Mouse (Mus musculus) spleen, adult 2 months (tissue): ENCODE results near the gene Ube4b. TPM values are rescaled to one million over a fixed set of nuclear protein-coding genes. Genes with fewer than 3 reads are reported as not detected.

Source experiments
- DNase-seq, 2 experiments: peaks; one replicate each; pipeline versions ENCODE4 v3.0.0 to v3.0.0-alpha.2; 2012 to 2021; ENCODE audit warnings: low spot score in 2 of 2, low read depth in 1 of 2
- H3K27ac ChIP-seq: fragments of 200-500 bp; 2 replicates; pipeline ENCODE4 v1.5.1; 2012; ENCODE audit warnings: low read length, inconsistent platforms; ENCODE audit not compliant: insufficient read depth
- H3K27me3 ChIP-seq: fragments of 200-500 bp; 2 replicates; pipeline ENCODE4 v1.6.1; 2012; ENCODE audit warnings: mild to moderate bottlenecking, moderate library complexity, low read length, inconsistent platforms; ENCODE audit not compliant: control insufficient read depth, insufficient read depth
- H3K36me3 ChIP-seq: fragments of 200-500 bp; 2 replicates; pipeline ENCODE4 v1.6.1; 2012; ENCODE audit warnings: mild to moderate bottlenecking, low read length, inconsistent platforms; ENCODE audit not compliant: control insufficient read depth, insufficient read depth
- H3K4me1 ChIP-seq: fragments of 200-500 bp; 2 replicates; pipeline ENCODE4 v1.6.1; 2011; ENCODE audit warnings: inconsistent platforms; ENCODE audit not compliant: control insufficient read depth, insufficient read depth, insufficient read length
- H3K4me3 ChIP-seq: fragments of 200-500 bp; 2 replicates; pipeline ENCODE4 v1.5.1; 2011; ENCODE audit warnings: mild to moderate bottlenecking, inconsistent platforms; ENCODE audit not compliant: insufficient read depth, insufficient read length; ENCODE audit errors: extremely low read depth
- CTCF ChIP-seq: fragments of 200-500 bp; IDR thresholded peaks from 2 replicates; pipeline ENCODE4 v1.5.1; 2011; ENCODE audit warnings: mild to moderate bottlenecking, inconsistent platforms; ENCODE audit not compliant: insufficient read depth, insufficient read length, insufficient replicate concordance; ENCODE audit errors: extremely low read depth
- POLR2A ChIP-seq: fragments of 200-500 bp; IDR thresholded peaks from 2 replicates; pipeline ENCODE4 v1.6.1; 2011; ENCODE audit warnings: low read depth, low read length, inconsistent platforms
- WGBS: fragments of 180-500 bp; shearing (Covaris S2); methylation state at CpG from one replicate; pipeline ENCODE4 v1.1.7; 2018; 5-methylcytosine and 5-hydroxymethylcytosine counted together
- polyA plus RNA-seq: library from polyadenylated mRNA; depleted of rRNA; stranded (reverse); fragments of >200 nt; gene quantifications from 2 replicates; pipeline ENCODE4 v1.2.3, GENCODE M21; 2012

The Ube4b gene
- polyA plus RNA-seq, 1 experiment = 36.6 TPM

DNA sequence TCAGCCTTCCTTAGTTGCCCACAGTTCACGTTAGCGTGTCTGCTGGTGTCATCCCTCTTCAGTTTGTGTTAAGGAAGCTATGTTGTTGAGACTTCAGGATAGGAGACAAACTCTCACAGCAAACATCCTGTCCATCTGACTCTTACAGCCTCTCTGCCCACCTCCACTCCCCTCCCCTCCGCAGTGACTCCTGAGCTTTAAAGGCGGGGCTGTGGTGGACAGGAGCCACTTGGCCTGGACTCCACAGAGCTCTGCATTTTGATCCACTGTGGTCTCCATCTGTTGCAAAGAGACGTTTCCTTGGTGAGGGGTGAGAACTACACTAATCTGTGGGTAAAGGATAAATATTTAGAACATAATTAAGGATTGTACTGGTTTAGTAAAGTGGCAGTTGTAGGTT lies 133.6 kb downstream of the Ube4b start:
- peaks cover 7% of the 10 kb centered on the region; the same call in 1 of the 2 replicates for H3K4me1 ChIP-seq
- peaks cover 2% of the 10 kb centered on the region; the same call in 1 of the 2 replicates for H3K36me3 ChIP-seq
- no peak overlapping the region for H3K27ac ChIP-seq
- 85% methylated on average over 5 of the region's 5 CpGs for WGBS
- no peaks in the 10 kb centered on the region for H3K27me3 ChIP-seq
- H3K4me3 ChIP-seq = no peak overlapping the region
- no peak for DNase-seq
- TF ChIP-seq POLR2A = no peak
- no peak for TF ChIP-seq CTCF

DNA sequence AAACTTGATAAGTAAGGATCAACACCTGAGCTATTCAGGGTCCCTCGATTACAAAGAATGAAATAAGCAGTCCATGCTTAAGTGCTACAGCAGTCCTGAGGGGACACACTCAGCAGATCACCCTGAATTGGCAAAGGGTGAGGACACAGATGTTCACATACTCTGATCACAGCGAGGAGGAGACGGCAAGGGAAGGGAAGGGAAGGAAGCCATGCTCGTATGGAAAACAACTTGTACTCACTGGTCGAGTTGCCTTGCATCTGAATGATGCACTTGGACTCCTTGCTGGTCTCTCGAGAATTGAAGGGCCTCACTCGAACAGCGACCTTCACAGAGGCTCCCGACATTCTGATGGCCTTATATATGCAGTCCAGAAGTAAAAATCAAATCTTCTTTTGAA lies 135.5 kb downstream of the Ube4b start:
- Histone ChIP-seq H3K27ac (no peak overlapping the region), H3K4me3 (no peak overlapping the region), H3K36me3 (peaks cover 2% of the 10 kb centered on the region; the same call in 1 of the 2 replicates), H3K4me1 (peaks cover 7% of the 10 kb centered on the region; the same call in 1 of the 2 replicates), H3K27me3 (no peaks in the 10 kb centered on the region)
- no peak for TF ChIP-seq CTCF
- TF ChIP-seq POLR2A = no peak
- WGBS = 80% methylated on average over 9 of the region's 9 CpGs
- DNase-seq = no peak

GRCm38 (mm10) chr4:149290157-149290750 lies 136.3 kb downstream of the Ube4b start:
- WGBS = 75% methylated on average over 7 of the region's 7 CpGs
- no peaks in the 10 kb centered on the region for H3K27me3 ChIP-seq
- TF ChIP-seq CTCF (no peak), POLR2A (no peak)
- DNase-seq = no peak
- H3K4me1 ChIP-seq = peaks cover 7% of the 10 kb centered on the region; the same call in 1 of the 2 replicates
- no peak overlapping the region for H3K4me3 ChIP-seq
- no peak overlapping the region for H3K27ac ChIP-seq
- peaks cover 2% of the 10 kb centered on the region; the same call in 1 of the 2 replicates for H3K36me3 ChIP-seq

GRCm38 (mm10) chr4:149286287-149287137 lies 140.0 kb downstream of the Ube4b start:
- no peak overlapping the region for H3K27ac ChIP-seq
- 92% methylated on average over 8 of the region's 8 CpGs for WGBS

GRCm38 (mm10) chr4:149285691-149286090 lies 140.9 kb downstream of the Ube4b start:
- H3K27ac ChIP-seq = no peak overlapping the region
- 90% methylated on average over 1 of the region's 1 CpGs for WGBS
- no peaks in the 10 kb centered on the region for H3K27me3 ChIP-seq
- DNase-seq = no peak
- no peaks in the 10 kb centered on the region for H3K4me1 ChIP-seq
- no peak overlapping the region for H3K4me3 ChIP-seq
- H3K36me3 ChIP-seq = peaks cover 2% of the 10 kb centered on the region; the same call in 1 of the 2 replicates
- no peak for TF ChIP-seq POLR2A
- TF ChIP-seq CTCF = no peak

More at GRCm38 (mm10) chr4:149286287-149287137, 140.0 kb downstream of the Ube4b start:
- no peaks in the 10 kb centered on the region for H3K4me1 ChIP-seq
- no peak for DNase-seq
- peaks cover 2% of the 10 kb centered on the region; the same call in 1 of the 2 replicates for H3K36me3 ChIP-seq
- TF ChIP-seq CTCF (no peak), POLR2A (no peak)
- no peak overlapping the region for H3K4me3 ChIP-seq
- no peaks in the 10 kb centered on the region for H3K27me3 ChIP-seq

- Histone ChIP-seq H3K4me3 (no peak overlapping the region), H3K27me3 (no peaks in the 10 kb centered on the region), H3K27ac (peak overlapping the region; percentile 65), H3K36me3 (no peaks in the 10 kb centered on the region), H3K4me1 (no peaks in the 10 kb centered on the region)
- no peak for DNase-seq
- 77% methylated on average over 3 of the region's 3 CpGs for WGBS
- no peak for TF ChIP-seq CTCF
- TF ChIP-seq POLR2A = no peak
Observed at GRCm38 (mm10) chr4:149283018-149283417, 143.5 kb downstream of the Ube4b start.
